Mouse (Mus musculus): ENCODE measurements around the gene Aaed1.
A peak's percentile ranks its signal among the peaks of the same experiment; 100 is the strongest.
"Not testable (repeated sequence)": the region's sequence is repeated elsewhere in the genome, so short reads cannot be mapped to it uniquely, and the experiment has no call there.

The Aaed1 gene

GRCm38 (mm10) chr13:64307508-64307907 lies 5.0 kb downstream of the Aaed1 start:
- no peak for DNase-seq (ENCODE audit: low spot score)

- no peak for DNase-seq (ENCODE audit: low spot score)
Measured at GRCm38 (mm10) chr13:64306078-64306477, 6.4 kb downstream of the Aaed1 start.

- no peak for DNase-seq (ENCODE audit: low spot score)
Measured at GRCm38 (mm10) chr13:64299069-64299468, 13.4 kb downstream of the Aaed1 start.

DNA sequence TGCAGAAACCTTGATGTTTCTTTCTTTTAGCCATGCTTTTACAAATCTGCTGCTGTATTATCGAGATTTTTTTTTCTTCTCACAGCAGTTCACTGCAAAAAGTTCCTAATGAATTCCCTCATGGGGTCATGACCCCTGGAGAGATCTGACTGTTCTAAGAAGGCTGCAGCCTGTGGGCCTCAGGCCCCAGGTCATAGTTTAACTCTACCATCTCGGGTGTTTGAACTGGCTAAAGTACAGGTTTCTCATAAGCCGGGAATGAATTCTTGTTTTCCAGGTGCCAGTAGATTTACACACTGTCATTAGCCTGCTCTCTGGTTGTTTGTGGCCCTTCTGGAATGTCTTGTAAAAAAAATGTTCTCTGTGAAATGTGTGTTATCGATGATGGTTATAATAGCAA lies 25.7 kb downstream of the Aaed1 start:
- no peak for DNase-seq (ENCODE audit: low spot score)

- DNase-seq (ENCODE audit: low spot score) = no peak
Measured at GRCm38 (mm10) chr13:64286321-64286720, 26.2 kb downstream of the Aaed1 start.

DNA sequence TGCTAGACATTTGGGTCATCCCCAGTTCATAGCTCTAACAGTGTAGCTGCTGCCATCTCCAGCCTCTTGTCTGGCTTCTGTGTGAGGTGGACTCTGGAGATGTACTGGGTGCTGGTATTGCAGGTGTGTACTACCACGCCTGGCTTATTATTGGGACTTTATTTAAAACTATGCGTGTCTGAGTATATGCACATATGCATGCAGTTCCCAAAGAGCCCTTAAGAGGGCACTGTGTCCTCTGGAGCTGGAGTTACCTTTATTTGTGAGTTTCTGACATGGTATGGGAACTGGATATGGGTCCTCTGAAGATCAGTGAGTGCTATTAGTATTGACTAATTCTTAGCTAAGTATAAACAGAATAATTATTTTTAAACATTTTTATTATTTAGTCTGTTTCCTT lies 27.8 kb downstream of the Aaed1 start:
- no peak for DNase-seq (ENCODE audit: low spot score)

DNA sequence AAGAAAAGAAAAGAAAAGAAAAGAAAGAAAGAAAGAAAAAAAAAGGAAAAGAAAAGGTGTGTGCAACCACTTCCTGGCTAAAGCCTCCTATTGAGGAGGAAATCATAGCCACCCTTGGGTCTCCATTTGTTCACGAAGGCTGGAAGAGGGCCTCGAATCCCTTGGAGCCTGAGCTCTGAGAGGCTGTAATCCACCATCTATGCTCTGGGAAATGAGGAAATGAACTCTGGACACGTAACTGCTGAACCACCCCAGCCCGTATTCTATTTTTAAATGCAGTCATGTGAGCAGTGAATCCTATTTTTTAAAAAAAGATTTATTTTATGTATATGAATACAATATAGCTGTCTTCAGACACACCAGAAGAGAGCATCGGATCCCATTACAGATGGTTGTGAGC lies 31.6 kb downstream of the Aaed1 start:
- DNase-seq (ENCODE audit: low spot score) = no peak

GRCm38 (mm10) chr13:64275754-64276127 lies 36.8 kb downstream of the Aaed1 start:
- no peak for DNase-seq (ENCODE audit: low spot score)

DNA sequence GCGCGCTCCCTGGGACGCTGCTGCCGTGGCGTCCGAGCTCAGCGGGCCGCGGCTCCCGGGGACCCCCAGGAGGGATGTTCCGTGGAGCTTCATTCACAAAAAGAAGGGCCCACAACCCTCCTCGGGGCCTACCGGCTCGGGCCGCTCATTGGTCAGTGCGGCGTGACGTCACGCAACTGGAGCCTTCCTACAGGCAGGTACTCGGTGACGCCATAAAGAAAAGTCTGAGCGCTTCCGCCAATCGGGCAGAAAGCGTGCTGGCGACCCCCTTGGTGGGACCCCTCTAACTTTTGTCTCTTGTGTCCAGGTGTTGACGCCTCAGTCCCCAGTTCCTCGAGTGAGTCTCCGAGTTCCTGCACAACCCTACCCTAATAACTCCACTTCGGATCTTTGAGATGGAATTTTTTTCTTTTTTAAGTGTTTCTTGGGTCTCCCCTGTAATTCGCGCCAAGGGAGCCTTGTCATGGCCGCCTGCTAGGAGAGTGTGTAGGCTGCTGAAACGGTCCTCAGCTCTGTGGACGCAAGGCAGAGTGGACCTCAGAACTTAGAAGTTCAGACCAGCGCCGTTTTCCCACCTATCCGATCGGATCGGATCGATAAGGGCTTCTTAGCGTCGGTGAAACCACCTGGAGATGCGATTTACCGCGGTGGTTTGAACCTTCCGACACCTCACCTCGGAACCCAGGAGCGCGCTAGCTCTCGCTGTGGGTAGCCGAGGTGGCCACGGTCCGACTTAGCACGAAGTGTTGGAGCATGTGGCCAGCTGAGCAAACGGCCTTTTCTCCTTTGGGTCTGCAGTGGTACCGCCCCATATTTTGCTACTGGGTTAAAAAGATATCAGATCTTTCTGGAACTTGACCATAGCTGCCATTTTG lies 37.4 kb downstream of the Aaed1 start, which contains the start of gene Cdc14b:
Gene Cdc14b (minus strand): TSS at position 412 of the 875 bp plus-strand sequence.
- DNase-seq (ENCODE audit: low spot score) = peak; percentile 23

DNA sequence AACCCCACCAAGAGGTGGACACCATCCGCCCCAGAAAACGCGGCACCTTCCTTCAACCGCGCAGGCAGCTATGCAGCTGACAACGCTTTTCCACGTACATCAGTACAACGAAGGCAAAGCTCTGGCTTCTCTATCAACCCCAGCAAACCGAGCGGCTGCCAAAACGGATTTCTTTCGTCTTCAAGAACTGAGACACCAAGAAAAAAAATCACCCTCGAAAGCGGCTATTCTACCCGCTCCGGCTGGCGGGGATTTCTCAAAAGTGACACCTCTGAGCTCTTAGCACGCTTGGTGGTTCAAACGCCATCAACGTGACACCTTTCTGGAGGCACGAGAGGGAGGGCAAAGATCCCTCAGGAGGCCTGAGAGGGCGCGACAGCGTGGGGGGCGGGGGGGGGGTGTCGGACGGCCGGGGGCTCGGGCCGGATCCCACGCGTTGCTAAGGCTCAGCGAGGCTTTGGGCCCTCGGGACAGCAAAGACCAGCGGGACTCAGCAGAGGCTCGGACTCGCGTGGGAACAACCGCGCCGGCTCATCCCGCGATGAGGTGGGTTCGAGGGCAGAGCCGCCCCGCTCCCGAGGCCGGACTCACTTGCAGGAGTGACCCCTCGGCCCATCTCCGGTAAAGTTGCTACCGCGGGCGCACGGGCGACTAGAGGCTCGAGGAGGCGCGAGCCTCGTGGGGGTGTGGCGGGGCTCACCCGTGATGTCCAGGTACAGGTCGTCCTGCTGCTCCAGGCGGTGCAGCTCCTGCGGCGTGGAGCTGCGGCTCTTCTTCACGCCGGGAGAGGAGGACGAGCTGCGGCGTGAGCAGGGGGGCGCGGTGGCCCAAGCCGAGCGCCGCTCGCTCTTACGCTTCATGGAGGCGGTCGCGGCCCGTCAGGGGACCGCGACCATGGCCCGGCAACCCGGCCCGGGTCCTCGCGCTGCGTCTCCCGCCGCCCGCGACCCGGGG lies 38.3 kb downstream of the Aaed1 start:
- no peak for DNase-seq (ENCODE audit: low spot score)

DNA sequence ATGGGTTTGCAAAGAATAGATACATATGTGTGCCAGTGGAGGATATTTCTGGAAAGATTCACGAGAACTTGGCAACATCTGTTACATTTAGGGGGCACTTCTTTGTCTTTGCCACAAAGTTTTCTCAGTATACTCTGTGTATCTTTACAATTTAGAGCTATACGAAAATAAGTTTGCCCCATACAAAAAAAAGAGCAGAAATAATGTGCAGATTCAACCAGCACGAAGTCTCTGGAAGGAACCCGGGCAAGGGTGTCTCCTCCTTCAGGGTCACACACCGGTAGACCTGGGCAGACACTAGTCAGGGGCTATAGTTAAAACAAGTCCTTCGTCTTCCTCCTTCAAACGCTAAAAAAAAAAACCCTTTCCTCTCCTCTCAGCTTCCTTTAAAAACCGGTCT lies 39.2 kb downstream of the Aaed1 start:
- DNase-seq (ENCODE audit: low spot score) = no peak

DNA sequence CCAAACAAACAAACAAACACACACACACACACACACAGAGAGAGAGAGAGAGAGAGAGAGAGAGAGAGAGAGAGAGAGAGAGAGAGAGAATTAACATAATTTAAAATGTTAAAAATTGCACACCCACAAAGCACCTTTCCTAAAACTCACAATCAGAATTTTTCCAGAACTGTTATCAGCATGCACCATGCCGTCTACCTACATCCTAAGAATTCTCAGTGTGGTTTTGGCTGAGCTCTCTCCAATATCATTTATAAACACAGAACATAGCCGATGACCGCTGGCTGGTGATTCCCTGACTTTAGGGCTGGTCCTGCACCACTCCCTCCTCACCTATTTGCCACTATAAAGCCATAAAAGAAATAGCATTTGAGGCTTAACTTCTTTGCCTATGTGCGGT lies 44.1 kb downstream of the Aaed1 start:
- DNase-seq (ENCODE audit: low spot score) = no peak

- DNase-seq (ENCODE audit: low spot score) = no peak
Measured at GRCm38 (mm10) chr13:64267151-64267550, 45.4 kb downstream of the Aaed1 start.

GRCm38 (mm10) chr13:64264586-64264985 lies 47.9 kb downstream of the Aaed1 start:
- DNase-seq (ENCODE audit: low spot score) = no peak

DNA sequence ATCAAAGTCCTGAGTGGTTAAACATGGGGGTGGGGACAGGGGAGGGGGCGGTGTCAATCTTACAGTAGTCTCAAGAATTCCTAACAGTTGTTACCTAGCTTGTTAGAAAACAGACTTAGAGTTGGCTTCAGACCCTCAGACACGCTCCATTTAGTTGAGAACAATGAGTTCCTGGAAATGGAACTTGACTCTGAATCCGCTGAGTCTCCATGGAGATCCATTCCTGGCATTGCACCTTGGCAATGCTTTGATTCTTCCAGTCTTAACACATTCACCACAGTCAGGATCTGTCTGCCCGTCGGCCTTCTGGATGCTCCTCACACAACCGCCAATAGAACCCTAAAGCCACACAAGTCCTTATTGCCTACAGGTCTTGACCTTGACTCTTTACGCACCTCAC lies 52.6 kb downstream of the Aaed1 start:
- no peak for DNase-seq (ENCODE audit: low spot score)

GRCm38 (mm10) chr13:64258516-64258821 lies 54.0 kb downstream of the Aaed1 start:
- DNase-seq (ENCODE audit: low spot score) = no peak

GRCm38 (mm10) chr13:64257814-64258515 lies 54.5 kb downstream of the Aaed1 start:
- DNase-seq (ENCODE audit: low spot score) = no peak

- DNase-seq (ENCODE audit: low spot score) = no peak
Measured at GRCm38 (mm10) chr13:64257010-64257813, 55.3 kb downstream of the Aaed1 start.

- not testable (repeated sequence) for DNase-seq (ENCODE audit: low spot score)
Measured at GRCm38 (mm10) chr13:64254185-64254584, 58.3 kb downstream of the Aaed1 start.

GRCm38 (mm10) chr13:64253697-64254096 lies 58.8 kb downstream of the Aaed1 start:
- no peak for DNase-seq (ENCODE audit: low spot score)

GRCm38 (mm10) chr13:64252147-64252546 lies 60.4 kb downstream of the Aaed1 start:
- no peak for DNase-seq (ENCODE audit: low spot score)

GRCm38 (mm10) chr13:64250363-64250762 lies 62.1 kb downstream of the Aaed1 start:
- no peak for DNase-seq (ENCODE audit: low spot score)

Data from urinary bladder, postnatal 10 days (tissue).